Mouse (Mus musculus) olfactory bulb, adult 2 months (tissue): ENCODE results near the gene Rpl38.

ENCODE experiments used
- CTCF ChIP-seq: fragments of 200-500 bp; IDR thresholded peaks from 2 replicates; pipeline ENCODE4 v1.5.1; 2012; ENCODE audit warnings: low read depth, mild to moderate bottlenecking, low read length, moderate library complexity; ENCODE audit not compliant: insufficient read depth
- POLR2A ChIP-seq: fragments of 200-500 bp; IDR thresholded peaks from 2 replicates; pipeline ENCODE4 v1.6.1; 2012; ENCODE audit warnings: mild to moderate bottlenecking, low read depth, low read length, moderate library complexity; ENCODE audit not compliant: insufficient read depth

GRCm38 (mm10) chr11:114676896-114677530 is 8.7 kb downstream of the Rpl38 start:
- TF ChIP-seq CTCF (no peak), POLR2A (no peak)
